Mouse (Mus musculus): ENCODE measurements around the gene Idh2.

Idh2 gene

GRCm38 (mm10) chr7:80123115-80123514 lies 7.9 kb upstream of the Idh2 start:
- no peak for DNase-seq (ENCODE audit: low read depth)

GRCm38 (mm10) chr7:80121083-80121482 lies 5.9 kb upstream of the Idh2 start:
- no peak for DNase-seq (ENCODE audit: low read depth)

GRCm38 (mm10) chr7:80119198-80119597 lies 4.0 kb upstream of the Idh2 start:
- no peak for DNase-seq (ENCODE audit: low read depth)

GRCm38 (mm10) chr7:80116158-80116557 lies 966 bp upstream of the Idh2 start:
- DNase-seq (ENCODE audit: low read depth), result no peak

- peak; percentile 48 for DNase-seq (ENCODE audit: low read depth)
Observed at GRCm38 (mm10) chr7:80114451-80115223, 555 bp downstream of the Idh2 start.

- peak; percentile 54 for DNase-seq (ENCODE audit: low read depth)
Observed at GRCm38 (mm10) chr7:80113989-80114388, 1.2 kb downstream of the Idh2 start.

GRCm38 (mm10) chr7:80111066-80112045 lies 3.8 kb downstream of the Idh2 start:
- DNase-seq (ENCODE audit: low read depth), result no peak

GRCm38 (mm10) chr7:80106441-80106840 lies 8.8 kb downstream of the Idh2 start:
- DNase-seq (ENCODE audit: low read depth), result no peak

GRCm38 (mm10) chr7:80105637-80106390 lies 9.4 kb downstream of the Idh2 start:
- DNase-seq (ENCODE audit: low read depth), result no peak

GRCm38 (mm10) chr7:80103335-80103734 lies 11.9 kb downstream of the Idh2 start:
- no peak for DNase-seq (ENCODE audit: low read depth)

GRCm38 (mm10) chr7:80098389-80098976 lies 16.7 kb downstream of the Idh2 start:
- no peak for DNase-seq (ENCODE audit: low read depth)

GRCm38 (mm10) chr7:80095598-80096309 lies 19.4 kb downstream of the Idh2 start:
- DNase-seq (ENCODE audit: low read depth), result no peak

- DNase-seq (ENCODE audit: low read depth), result no peak
Observed at GRCm38 (mm10) chr7:80094481-80094880, 20.7 kb downstream of the Idh2 start.

- peak; percentile 48 for DNase-seq (ENCODE audit: low read depth)
Observed at GRCm38 (mm10) chr7:80092351-80093046, 22.7 kb downstream of the Idh2 start.

- DNase-seq (ENCODE audit: low read depth), result no peak
Observed at GRCm38 (mm10) chr7:80091866-80092210, 23.4 kb downstream of the Idh2 start.

GRCm38 (mm10) chr7:80091004-80091865 lies 24.0 kb downstream of the Idh2 start:
- no peak for DNase-seq (ENCODE audit: low read depth)

- no peak for DNase-seq (ENCODE audit: low read depth)
Observed at GRCm38 (mm10) chr7:80090191-80091003, 24.8 kb downstream of the Idh2 start.

GRCm38 (mm10) chr7:80088191-80088590 lies 27.0 kb downstream of the Idh2 start:
- no peak for DNase-seq (ENCODE audit: low read depth)

Measured in fibroblast of lung, adult 2 months (primary cell).